Mouse (Mus musculus): Measurements from ENCODE around the gene Nynrin.

- TF ChIP-seq CTCF (IDR thresholded peaks at IDR 0.05; ENCODE audit: borderline replicate concordance, insufficient read depth, low read length) (no peak), POLR2A (IDR thresholded peaks at IDR 0.05; ENCODE audit: low read depth, low read length) (peak; percentile 70; the same call in 1 of the 2 replicates)
Measured at GRCm38 (mm10) chr14:55855101-55855561, 1.3 kb downstream of the Nynrin start.

Measured in embryonic fibroblast, embryonic 13.5 days (primary cell).